Mouse (Mus musculus): ENCODE data around the gene Tmem11.

DNA sequence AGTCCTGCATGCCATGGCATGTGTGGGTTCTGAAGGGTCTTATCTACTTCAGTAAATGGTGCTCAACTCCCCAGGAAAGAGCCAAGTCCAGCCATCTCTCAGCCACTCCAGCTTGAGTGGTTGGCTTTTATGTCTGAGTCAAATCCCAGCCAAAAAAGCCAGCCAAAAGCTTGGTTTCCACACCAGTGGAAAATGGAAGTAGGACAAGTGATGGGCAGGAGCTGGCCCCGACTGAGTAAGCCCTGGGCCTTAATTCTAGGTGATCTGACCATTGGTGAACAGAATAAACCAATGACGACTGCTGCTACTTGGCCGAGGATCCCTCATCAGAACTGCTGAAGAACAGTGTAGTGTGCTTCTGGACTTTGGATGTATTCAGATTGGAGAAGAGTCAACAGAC, 11.6 kb downstream of the Tmem11 start:
- TF ChIP-seq EP300 (IDR thresholded peaks at IDR 0.05) (no peak), CTCF (IDR thresholded peaks at IDR 0.05) (no peak)

All from lung, postnatal 0 days (tissue).